Mouse (Mus musculus): ENCODE measurements at regions not wholly inside any gene's neighbourhood (a gene's known extent, or its start where the extent isn't known, plus 50 kb on each side); places are given as distances from the start of the nearest gene placed in this dataset.

DNA sequence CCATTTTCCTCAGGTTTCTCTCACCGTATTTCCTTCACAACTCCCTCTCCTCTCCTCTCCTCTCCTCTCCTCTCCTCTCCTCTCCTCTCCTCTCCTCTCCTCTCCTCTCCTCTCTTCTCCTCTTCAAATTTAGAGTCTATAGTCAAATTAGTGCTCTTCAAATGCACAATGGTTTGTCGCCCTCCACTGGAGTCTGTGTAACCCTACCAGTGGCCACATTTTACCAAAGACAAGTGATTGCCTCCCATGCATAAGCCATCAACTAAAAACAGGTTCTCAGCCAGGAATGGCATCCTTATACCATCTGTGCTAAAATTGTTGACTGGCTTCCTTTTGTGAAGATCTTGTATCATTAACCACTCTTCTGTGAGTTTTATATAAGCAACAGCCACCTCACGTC lies 979.5 kb upstream of the Adam24 start:
- DNase-seq (ENCODE audit: low spot score) = peak; percentile 9

DNA sequence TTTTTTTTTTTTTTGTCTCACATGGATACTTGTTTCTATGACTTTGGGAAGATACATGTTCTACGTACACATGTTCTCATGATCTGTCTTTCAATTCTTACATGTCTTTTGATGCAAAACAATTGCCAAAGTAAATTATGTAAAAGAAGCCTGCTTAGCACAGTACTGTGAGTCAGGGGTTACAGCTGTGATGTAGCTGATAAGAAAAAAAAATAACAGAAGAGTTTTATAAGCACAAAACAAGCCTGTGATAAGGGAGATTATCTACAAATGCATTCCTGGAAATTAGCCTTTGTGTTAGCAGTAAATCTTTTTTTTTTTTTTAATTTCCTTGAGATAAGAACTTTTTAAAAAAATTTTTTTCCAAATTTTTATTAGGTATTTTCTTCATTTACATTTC lies 969.0 kb upstream of the Adam24 start:
- DNase-seq (ENCODE audit: low spot score) = no peak

DNA sequence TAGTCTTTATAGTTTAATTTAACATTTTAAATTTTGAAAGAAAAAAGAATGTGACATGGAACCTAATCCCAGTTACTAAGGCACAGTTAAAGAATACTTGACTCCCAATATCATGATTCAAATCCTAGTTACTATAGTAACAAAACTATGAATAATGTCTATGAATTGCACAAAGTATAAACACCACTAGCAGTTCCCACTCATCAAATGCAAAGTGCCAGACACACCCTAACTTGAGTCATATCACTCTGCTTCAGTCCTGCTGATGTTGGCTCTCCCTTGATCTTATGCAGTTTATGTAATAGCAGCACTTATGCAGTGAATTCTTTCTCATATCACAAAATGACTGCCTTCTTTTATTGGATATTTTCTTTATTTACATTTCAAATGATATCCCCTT lies 932.5 kb upstream of the Adam24 start:
- peak; percentile 2 for DNase-seq (ENCODE audit: low spot score)

DNA sequence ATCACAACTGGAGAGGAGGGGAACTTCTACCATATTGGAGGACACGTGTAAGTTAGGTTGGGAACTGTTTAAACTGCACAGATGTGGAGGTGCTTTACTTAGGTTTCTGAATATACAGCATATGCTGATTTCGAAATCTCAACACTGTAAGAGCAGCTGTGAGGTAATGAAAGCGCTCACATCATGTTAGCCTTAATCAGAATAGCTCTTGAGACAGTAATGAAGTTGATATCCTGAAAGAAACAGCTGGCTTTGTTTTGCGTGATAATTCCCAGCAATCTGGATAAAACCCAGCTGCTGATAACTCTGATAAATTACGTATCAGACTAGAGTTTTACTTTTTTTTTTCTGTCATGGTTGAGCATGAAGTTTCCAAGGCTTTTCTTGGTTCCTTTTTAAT lies 928.7 kb upstream of the Adam24 start:
- DNase-seq (ENCODE audit: low spot score) = no peak

DNA sequence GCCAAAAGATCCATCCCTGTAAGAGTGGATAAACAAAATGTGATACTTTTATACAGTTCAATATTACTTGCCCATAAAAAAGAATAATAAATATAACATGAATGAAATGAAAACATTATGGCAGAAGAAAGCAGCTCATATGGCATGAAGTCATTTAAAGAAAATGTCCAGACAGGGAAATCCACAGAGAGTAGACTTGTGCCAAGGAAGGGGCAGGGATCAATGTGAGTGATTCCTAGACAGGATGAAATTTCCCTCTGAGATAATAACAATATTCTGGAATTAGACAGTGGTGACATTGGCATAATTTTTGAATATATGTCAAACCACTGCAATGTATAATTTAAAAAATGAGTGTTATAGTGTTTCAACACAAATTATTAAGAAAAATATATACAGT lies 915.0 kb upstream of the Adam24 start:
- no peak for DNase-seq (ENCODE audit: low spot score)

DNA sequence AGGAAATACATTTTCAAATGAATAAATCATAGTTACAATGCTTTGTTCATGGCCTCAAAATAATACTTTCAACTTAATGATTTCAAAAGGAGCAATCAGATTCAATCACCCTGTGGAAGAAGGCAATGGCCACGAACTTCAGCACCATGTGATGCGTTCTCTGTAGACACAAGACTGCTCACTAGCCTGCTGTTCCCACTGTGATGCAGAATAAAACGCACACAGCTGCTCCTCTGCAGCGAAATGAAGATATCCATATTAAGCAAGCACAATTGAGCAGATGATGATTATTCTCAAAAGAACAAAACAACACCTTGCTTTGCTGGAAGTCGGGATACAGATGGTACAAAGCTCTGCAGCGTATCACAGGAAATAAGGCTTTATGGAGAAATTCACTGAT lies 895.4 kb upstream of the Adam24 start:
- no peak for DNase-seq (ENCODE audit: low spot score)

DNA sequence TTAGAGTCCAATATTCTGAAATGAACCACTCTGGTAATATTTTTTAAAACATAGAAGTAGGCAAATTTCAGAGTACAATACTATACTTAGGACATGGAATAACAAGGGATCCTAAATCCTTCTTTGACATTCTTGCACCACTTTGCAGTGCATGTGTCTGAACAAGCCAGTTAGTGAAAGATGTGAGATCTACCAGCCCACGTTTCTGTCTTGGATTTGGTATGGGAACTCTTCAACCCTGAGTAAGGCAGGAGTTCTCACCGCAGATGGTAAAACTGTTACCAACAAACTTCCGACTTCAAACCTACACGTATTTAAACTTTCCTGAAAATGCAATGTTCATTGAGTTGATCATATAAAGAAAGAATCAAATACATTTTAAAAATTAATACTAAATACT lies 894.7 kb upstream of the Adam24 start:
- no peak for DNase-seq (ENCODE audit: low spot score)

DNA sequence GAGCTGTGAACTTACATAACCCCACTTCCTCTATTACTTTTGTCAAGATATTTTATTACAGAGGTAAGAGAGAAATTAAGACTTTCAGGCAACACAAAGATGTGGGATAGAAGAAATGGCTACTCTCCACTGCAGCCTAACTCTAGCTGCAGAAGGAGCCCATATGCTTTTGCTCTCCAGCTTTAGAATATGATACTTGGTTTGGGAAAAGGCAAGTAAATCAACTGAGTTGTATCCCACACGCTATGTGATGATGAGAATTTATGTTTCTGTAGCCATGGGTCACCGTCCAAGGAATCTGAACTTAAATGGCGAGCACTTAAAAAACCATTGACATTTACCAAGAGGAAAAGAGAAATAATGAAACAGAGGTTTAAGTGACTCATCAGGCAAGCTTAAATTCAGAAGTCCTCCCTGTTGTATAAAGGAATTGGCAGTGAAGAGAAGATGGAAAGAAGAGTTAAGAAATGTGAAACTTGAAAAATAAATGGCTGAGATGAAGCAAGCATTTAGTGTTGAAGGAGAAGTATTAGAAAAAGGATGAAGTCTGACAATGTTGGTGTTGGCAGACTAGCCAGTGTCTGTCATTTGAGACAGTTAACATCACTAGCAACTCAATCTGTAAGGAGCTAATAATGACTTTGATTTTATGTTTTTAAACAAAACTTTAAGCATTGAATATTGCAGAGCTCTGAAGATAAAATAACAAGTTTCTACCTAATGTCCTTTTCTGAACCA lies 893.3 kb upstream of the Adam24 start:
- DNase-seq (ENCODE audit: low spot score) = no peak

DNA sequence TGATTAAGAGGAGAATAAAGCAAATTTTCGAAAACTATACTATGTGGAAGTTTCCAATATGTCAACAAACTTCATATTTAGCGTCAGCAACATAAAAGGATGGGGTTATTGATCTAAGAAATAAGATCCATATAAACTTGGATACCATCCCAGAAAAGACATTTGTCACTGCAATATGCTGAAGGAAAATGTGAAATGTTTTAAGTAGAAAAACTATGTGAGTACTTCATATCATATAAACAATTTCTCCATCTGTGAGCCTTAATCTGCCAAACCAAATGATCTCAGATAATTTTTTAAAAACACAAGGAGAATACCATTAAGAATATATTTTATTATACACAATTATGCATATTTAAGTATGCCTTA lies 892.7 kb upstream of the Adam24 start:
- no peak for DNase-seq (ENCODE audit: low spot score)

Measured in lung, postnatal 25 days (tissue).